Mouse (Mus musculus) stomach, embryonic 14.5 days (tissue): ENCODE data around the gene Plekha5. TPM values are rescaled to one million over a fixed set of nuclear protein-coding genes. Genes with fewer than 3 reads are reported as not detected.
"Not testable (repeated sequence)": the region's sequence is repeated elsewhere in the genome, so short reads cannot be mapped to it uniquely, and the experiment has no call there.

Experiments used
- ATAC-seq: fragments of 200-750 bp; cut with Nextera tagmentation; 2 replicates; pipeline ENCODE4 v1.8.0; 2017; ENCODE audit warnings: low read depth, moderate TSS enrichment; ENCODE audit not compliant: insufficient number of reproducible peaks, insufficient read depth, low FRiP score
- H3K27ac ChIP-seq: fragments of 300-500 bp; sonication (generic); 2 replicates; pipeline ENCODE4 v1.5.1; 2014; ENCODE audit warnings: mild to moderate bottlenecking, low read length, moderate library complexity, mixed read lengths
- H3K27me3 ChIP-seq: fragments of 300-500 bp; sonication (generic); 2 replicates; pipeline ENCODE4 v1.6.1; 2014; ENCODE audit warnings: low read length, control low read depth, mixed read lengths; ENCODE audit not compliant: control insufficient read depth, insufficient read depth
- H3K36me3 ChIP-seq: fragments of 300-500 bp; sonication (generic); 2 replicates; pipeline ENCODE4 v1.6.1; 2014; ENCODE audit warnings: mild to moderate bottlenecking, control low read depth, low read length, moderate library complexity, mixed read lengths; ENCODE audit not compliant: control insufficient read depth, insufficient read depth
- H3K4me1 ChIP-seq: fragments of 300-500 bp; sonication (generic); 2 replicates; pipeline ENCODE4 v1.6.1; 2014; ENCODE audit warnings: low read length, control low read depth, mixed read lengths; ENCODE audit not compliant: control insufficient read depth, insufficient read depth
- H3K4me2 ChIP-seq: fragments of 300-500 bp; sonication (generic); replicated peaks from 2 replicates; pipeline ENCODE4 v1.6.1; 2014; ENCODE audit warnings: low read depth, low read length, control low read depth
- H3K4me3 ChIP-seq: fragments of 300-500 bp; sonication (generic); 2 replicates; pipeline ENCODE4 v1.5.1; 2014; ENCODE audit warnings: low read depth, low read length, control low read depth
- H3K9ac ChIP-seq: fragments of 300-500 bp; sonication (generic); replicated peaks from 2 replicates; pipeline ENCODE4 v1.6.1; 2014; ENCODE audit warnings: low read depth, mild to moderate bottlenecking, control low read depth, low read length, moderate library complexity, mixed read lengths
- H3K9me3 ChIP-seq: fragments of 300-500 bp; sonication (generic); 2 replicates; pipeline ENCODE4 v1.6.1; 2016; ENCODE audit warnings: low read depth, low read length, control low read depth; ENCODE audit not compliant: control insufficient read depth
- WGBS: fragments of 180-500 bp; shearing (Covaris S2); extraction: QIAGEN DNeasy Blood & Tissue Kit; methylation state at CpG from one replicate; pipeline ENCODE4 v1.1.7; 2014; 5-methylcytosine and 5-hydroxymethylcytosine counted together
- polyA plus RNA-seq: library from polyadenylated mRNA; unstranded; fragments of >200 nt; fragmentation: Nextera tagmentation; extraction: Ambion mirVana; gene quantifications from 2 replicates; pipeline ENCODE4 v1.2.1, GENCODE M21; 2014

Gene Plekha5
- polyA plus RNA-seq, 1 experiment from 2014 or later = 67.3 TPM

- ATAC-seq = no peak
These were observed 167.5 kb downstream of the Plekha5 start for GRCm38 (mm10) chr6:140591331-140591730.

GRCm38 (mm10) chr6:140592713-140593112 is 168.9 kb downstream of the Plekha5 start:
- peaks cover 59% of the 10 kb centered on the region for H3K36me3 ChIP-seq
- H3K27ac ChIP-seq = no peak overlapping the region
- H3K9ac ChIP-seq = no peak overlapping the region
- H3K4me2 ChIP-seq = no peak overlapping the region
- 85% methylated on average over 8 of the region's 8 CpGs for WGBS
- no peaks in the 10 kb centered on the region for H3K4me1 ChIP-seq
- no peaks in the 10 kb centered on the region for H3K27me3 ChIP-seq
- no peaks in the 10 kb centered on the region for H3K9me3 ChIP-seq
- ATAC-seq = no peak
- H3K4me3 ChIP-seq = no peak overlapping the region

More at GRCm38 (mm10) chr6:140591331-140591730, 167.5 kb downstream of the Plekha5 start:
- 91% methylated on average over 5 of the region's 5 CpGs for WGBS
- H3K9me3 ChIP-seq = no peaks in the 10 kb centered on the region
- no peak overlapping the region for H3K4me2 ChIP-seq
- no peak overlapping the region for H3K27ac ChIP-seq
- H3K27me3 ChIP-seq = no peaks in the 10 kb centered on the region
- H3K4me1 ChIP-seq = no peaks in the 10 kb centered on the region
- no peak overlapping the region for H3K9ac ChIP-seq
- peaks cover 60% of the 10 kb centered on the region for H3K36me3 ChIP-seq
- no peak overlapping the region for H3K4me3 ChIP-seq

GRCm38 (mm10) chr6:140593420-140594170 is 169.7 kb downstream of the Plekha5 start:
- Histone ChIP-seq H3K36me3 (peaks cover 53% of the 10 kb centered on the region), H3K9ac (no peak overlapping the region), H3K4me2 (no peak overlapping the region), H3K27ac (no peak overlapping the region), H3K27me3 (no peaks in the 10 kb centered on the region), H3K4me1 (no peaks in the 10 kb centered on the region), H3K4me3 (no peak overlapping the region), H3K9me3 (no peaks in the 10 kb centered on the region)
- no peak for ATAC-seq
- WGBS = 77% methylated on average over 17 of the region's 17 CpGs

- not testable (repeated sequence) for H3K4me2 ChIP-seq, H3K9me3 ChIP-seq, H3K9ac ChIP-seq, H3K4me1 ChIP-seq, H3K27ac ChIP-seq, H3K4me3 ChIP-seq, H3K27me3 ChIP-seq, ATAC-seq
- 91% methylated on average over 6 of the region's 6 CpGs for WGBS
- peaks cover 47% of the 10 kb centered on the region for H3K36me3 ChIP-seq
These were observed 171.7 kb downstream of the Plekha5 start for GRCm38 (mm10) chr6:140595551-140595950.

- Histone ChIP-seq H3K4me2 (no peak overlapping the region), H3K36me3 (peaks cover 38% of the 10 kb centered on the region), H3K9ac (no peak overlapping the region), H3K27ac (no peak overlapping the region), H3K9me3 (no peaks in the 10 kb centered on the region), H3K4me1 (no peaks in the 10 kb centered on the region), H3K27me3 (no peaks in the 10 kb centered on the region), H3K4me3 (no peak overlapping the region)
- no peak for ATAC-seq
- WGBS = 90% methylated on average over 15 of the region's 15 CpGs
These were observed 173.8 kb downstream of the Plekha5 start for GRCm38 (mm10) chr6:140597381-140598329.

DNA sequence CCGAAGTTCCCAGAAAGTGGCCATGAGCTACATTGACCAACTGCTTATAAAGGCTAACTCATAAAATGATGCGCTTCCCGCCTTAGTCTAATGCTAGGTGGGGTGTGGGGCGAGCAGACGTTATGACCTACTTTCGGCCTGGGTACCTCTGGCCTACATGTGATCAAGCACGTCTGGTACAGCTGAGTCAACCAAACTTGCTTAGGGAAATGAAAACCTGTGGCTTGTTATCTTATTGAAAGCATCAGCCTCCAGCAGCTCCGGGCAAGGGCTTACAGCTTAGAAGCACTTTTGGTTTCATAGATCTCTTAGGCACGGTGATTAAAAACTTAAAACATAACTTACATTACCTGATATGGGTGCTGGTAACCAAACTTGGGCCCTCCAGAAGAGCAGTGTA is 174.7 kb downstream of the Plekha5 start:
- 91% methylated on average over 9 of the region's 9 CpGs for WGBS
- Histone ChIP-seq H3K27me3 (no peaks in the 10 kb centered on the region), H3K36me3 (peaks cover 36% of the 10 kb centered on the region)

DNA sequence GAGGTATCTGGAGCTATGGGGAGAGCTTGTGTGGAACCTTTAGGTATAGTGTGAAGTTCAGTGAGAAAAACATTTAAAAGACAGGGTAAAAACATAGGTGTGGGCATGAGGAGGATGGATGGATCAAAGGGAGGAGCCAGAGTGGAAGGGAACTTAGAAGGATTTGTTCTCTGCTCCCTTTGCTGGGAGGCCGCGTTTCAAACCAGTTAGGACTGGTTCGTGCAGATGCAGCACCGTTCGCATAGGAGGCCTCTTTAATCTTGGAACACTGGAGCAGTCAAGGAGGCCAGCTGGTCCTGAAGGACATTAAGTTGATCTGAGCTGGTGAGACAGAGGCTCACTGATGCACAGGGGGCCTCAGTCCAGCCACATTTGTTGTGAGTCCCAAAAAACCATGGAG is 175.5 kb downstream of the Plekha5 start:
- WGBS = 80% methylated on average over 5 of the region's 5 CpGs
- Histone ChIP-seq H3K4me2 (no peak overlapping the region), H3K4me3 (no peak overlapping the region), H3K9me3 (no peaks in the 10 kb centered on the region), H3K27ac (no peak overlapping the region), H3K9ac (no peak overlapping the region), H3K27me3 (no peaks in the 10 kb centered on the region), H3K36me3 (peaks cover 28% of the 10 kb centered on the region), H3K4me1 (0 out of 2 replicates have a peak, but pooled peaks cover 4% of the 10 kb centered on the region)
- ATAC-seq = no peak

More for the DNA sequence above, 174.7 kb downstream of the Plekha5 start:
- no peak overlapping the region for H3K4me3 ChIP-seq
- no peak overlapping the region for H3K9ac ChIP-seq
- 0 out of 2 replicates have a peak, but pooled peaks cover 4% of the 10 kb centered on the region for H3K4me1 ChIP-seq
- H3K27ac ChIP-seq = no peak overlapping the region
- no peak overlapping the region for H3K4me2 ChIP-seq
- no peaks in the 10 kb centered on the region for H3K9me3 ChIP-seq
- ATAC-seq = no peak

GRCm38 (mm10) chr6:140600671-140601070 is 176.8 kb downstream of the Plekha5 start:
- not testable (repeated sequence) for H3K27me3 ChIP-seq, ATAC-seq, H3K9ac ChIP-seq, H3K27ac ChIP-seq, H3K9me3 ChIP-seq, H3K4me2 ChIP-seq, H3K4me3 ChIP-seq, H3K4me1 ChIP-seq
- WGBS = 91% methylated on average over 8 of the region's 8 CpGs
- H3K36me3 ChIP-seq = peaks cover 21% of the 10 kb centered on the region
